Mouse (Mus musculus) MEL (cell line): ENCODE data around the gene Fundc1. TPM values are rescaled to one million over a fixed set of nuclear protein-coding genes. Genes with fewer than 3 reads are reported as not detected.

ENCODE experiments used
- DNase-seq: peaks from one replicate; pipeline ENCODE4 v3.0.0; 2011; ENCODE audit warnings: low read depth, low spot score
- H3K27ac ChIP-seq: 2 replicates; pipeline ENCODE4 v1.5.1; 2012; ENCODE audit warnings: low read depth, mild to moderate bottlenecking, control low read depth, low read length, moderate library complexity; ENCODE audit not compliant: control insufficient read depth
- H3K27me3 ChIP-seq, 2 experiments: fragments of 150-350 bp in 1 of 2; sonication (generic) in 1 of 2; 2 replicates each; pipeline ENCODE4 v1.6.1; 2012; ENCODE audit warnings: low read length in 2 of 2, mild to moderate bottlenecking in 2 of 2, improper control_type of control experiment in 1 of 2, moderate library complexity in 1 of 2; ENCODE audit not compliant: insufficient read depth in 2 of 2, control insufficient read depth in 1 of 2
- H3K36me3 ChIP-seq, 2 experiments: 2 replicates each; pipeline ENCODE4 v1.6.1; 2012 to 2014; ENCODE audit warnings: low read length in 2 of 2, improper control_type of control experiment in 1 of 2, inconsistent platforms in 1 of 2, mild to moderate bottlenecking in 1 of 2; ENCODE audit not compliant: insufficient read depth in 2 of 2, control insufficient read depth in 1 of 2
- H3K4me1 ChIP-seq, 2 experiments: fragments of 150-350 bp in 1 of 2; sonication (generic) in 1 of 2; 2 replicates each; pipeline ENCODE4 v1.6.1; 2012; ENCODE audit warnings: low read length in 2 of 2, improper control_type of control experiment in 1 of 2, mild to moderate bottlenecking in 1 of 2; ENCODE audit not compliant: insufficient read depth in 2 of 2, control insufficient read depth in 1 of 2
- H3K4me3 ChIP-seq, 2 experiments: fragments of 150-350 bp in 1 of 2; sonication (generic) in 1 of 2; 2 replicates each; pipeline ENCODE4 v1.5.1; 2012; ENCODE audit warnings: low read depth in 2 of 2, low read length in 2 of 2, mild to moderate bottlenecking in 2 of 2, moderate library complexity in 2 of 2, control low read depth in 1 of 2, improper control_type of control experiment in 1 of 2; ENCODE audit not compliant: control insufficient read depth in 1 of 2, insufficient read depth in 1 of 2
- H3K79me2 ChIP-seq: 2 replicates; pipeline ENCODE4 v1.6.1; 2012; ENCODE audit warnings: mild to moderate bottlenecking, low read length, moderate library complexity; ENCODE audit not compliant: control insufficient read depth, poor library complexity, insufficient read depth
- H3K9ac ChIP-seq: 2 replicates; pipeline ENCODE4 v1.6.1; 2012; ENCODE audit warnings: low read depth, mild to moderate bottlenecking, control low read depth, low read length, moderate library complexity; ENCODE audit not compliant: control insufficient read depth, poor library complexity, severe bottlenecking
- H3K9me3 ChIP-seq: fragments of 150-350 bp; sonication (generic); replicated peaks from 2 replicates; pipeline ENCODE4 v1.6.1; 2012; ENCODE audit warnings: mild to moderate bottlenecking, low read length, improper control_type of control experiment, moderate library complexity; ENCODE audit not compliant: insufficient read depth
- BHLHE40 ChIP-seq: IDR thresholded peaks from 2 replicates; pipeline ENCODE4 v1.6.1; 2012; ENCODE audit warnings: low read depth, mild to moderate bottlenecking, inconsistent platforms, low read length, improper control_type of control experiment, borderline replicate concordance
- CHD1 ChIP-seq: IDR thresholded peaks from 2 replicates; pipeline ENCODE4 v1.6.1; 2012; ENCODE audit warnings: low read depth, mild to moderate bottlenecking, inconsistent platforms, low read length, improper control_type of control experiment
- CTCF ChIP-seq, 3 experiments: IDR thresholded peaks in 2 of 3; conservative IDR thresholded peaks in 1 of 3; 2 replicates each; pipeline ENCODE4 v1.5.1; 2011 to 2012; ENCODE audit warnings: low read length in 3 of 3, low read depth in 2 of 3, mild to moderate bottlenecking in 2 of 3, improper control_type of control experiment in 1 of 3, inconsistent platforms in 1 of 3, mixed read lengths in 1 of 3, moderate library complexity in 1 of 3; ENCODE audit not compliant: control insufficient read depth in 1 of 3, insufficient read depth in 1 of 3, poor library complexity in 1 of 3, severe bottlenecking in 1 of 3
- E2F4 ChIP-seq: IDR thresholded peaks from 2 replicates; pipeline ENCODE4 v1.6.1; 2011; ENCODE audit warnings: low read depth, low read length, improper control_type of control experiment, borderline replicate concordance
- ETS1 ChIP-seq: IDR thresholded peaks from 2 replicates; pipeline ENCODE4 v1.6.1; 2012; ENCODE audit warnings: low read depth, mild to moderate bottlenecking, inconsistent platforms, low read length, improper control_type of control experiment, moderate library complexity
- GABPA ChIP-seq: IDR thresholded peaks from 2 replicates; pipeline ENCODE4 v1.6.1; 2012; ENCODE audit warnings: low read depth, mild to moderate bottlenecking, inconsistent platforms, low read length, improper control_type of control experiment, moderate library complexity
- HCFC1 ChIP-seq: IDR thresholded peaks from 2 replicates; pipeline ENCODE4 v1.6.1; 2012; ENCODE audit warnings: low read depth, mild to moderate bottlenecking, inconsistent platforms, low read length, improper control_type of control experiment, moderate library complexity
- KAT2A ChIP-seq: conservative IDR thresholded peaks from 2 replicates; pipeline ENCODE4 v1.6.1; 2012; ENCODE audit warnings: low read depth, low read length, improper control_type of control experiment, inconsistent platforms
- MXI1 ChIP-seq: IDR thresholded peaks from 2 replicates; pipeline ENCODE4 v1.6.1; 2011; ENCODE audit warnings: mild to moderate bottlenecking, low read depth, low read length, improper control_type of control experiment
- MYB ChIP-seq: IDR thresholded peaks from 2 replicates; pipeline ENCODE4 v1.6.1; 2011; ENCODE audit warnings: mild to moderate bottlenecking, low read depth, low read length, improper control_type of control experiment
- NRF1 ChIP-seq: IDR thresholded peaks from 2 replicates; pipeline ENCODE4 v1.6.1; 2014; ENCODE audit warnings: low read depth, mild to moderate bottlenecking, inconsistent platforms, low read length, improper control_type of control experiment, moderate library complexity; ENCODE audit not compliant: poor library complexity, insufficient read depth, severe bottlenecking
- POLR2AphosphoS2 ChIP-seq: IDR thresholded peaks from 2 replicates; pipeline ENCODE4 v1.6.1; 2011; ENCODE audit warnings: low read length, improper control_type of control experiment
- SMC3 ChIP-seq: IDR thresholded peaks from 2 replicates; pipeline ENCODE4 v1.6.1; 2011; ENCODE audit warnings: low read depth, low read length, improper control_type of control experiment
- TCF12 ChIP-seq: IDR thresholded peaks from 2 replicates; pipeline ENCODE4 v1.6.1; 2014; ENCODE audit warnings: low read depth, mild to moderate bottlenecking, inconsistent platforms, low read length, improper control_type of control experiment, moderate library complexity
- UBTF ChIP-seq: IDR thresholded peaks from 2 replicates; pipeline ENCODE4 v1.6.1; 2012; ENCODE audit warnings: low read depth, mild to moderate bottlenecking, inconsistent platforms, low read length, improper control_type of control experiment, moderate library complexity, borderline replicate concordance; ENCODE audit not compliant: insufficient read depth
- ZKSCAN1 ChIP-seq: IDR thresholded peaks from 2 replicates; pipeline ENCODE4 v1.6.1; 2012; ENCODE audit warnings: low read depth, mild to moderate bottlenecking, inconsistent platforms, low read length, improper control_type of control experiment, moderate library complexity
- ZMIZ1 ChIP-seq: IDR thresholded peaks from 2 replicates; pipeline ENCODE4 v1.6.1; 2012; ENCODE audit warnings: low read depth, mild to moderate bottlenecking, inconsistent platforms, low read length, improper control_type of control experiment, moderate library complexity
- polyA plus RNA-seq, 2 experiments: library from polyadenylated mRNA; stranded (reverse) in 1 of 2; unstranded in 1 of 2; fragments of >175 nt in 1 of 2; fragments of >200 nt in 1 of 2; gene quantifications; 2 replicates each; pipeline versions ENCODE4 v1.2.1 to v1.2.4; 2012; ENCODE audit warnings: low replicate concordance in 2 of 2, low read depth in 1 of 2; ENCODE audit not compliant: insufficient read length in 2 of 2, insufficient read depth in 1 of 2, missing spikeins in 1 of 2
- total RNA-seq: library from RNA; depleted of rRNA; stranded (reverse); fragments of 300-350 nt; gene quantifications from 2 replicates; pipeline ENCODE4 v1.2.3, GENCODE M21; 2012

The Fundc1 gene
- total and polyA plus RNA-seq, 3 experiments: 18.3 to 29.4 TPM; not detected in 1

DNA sequence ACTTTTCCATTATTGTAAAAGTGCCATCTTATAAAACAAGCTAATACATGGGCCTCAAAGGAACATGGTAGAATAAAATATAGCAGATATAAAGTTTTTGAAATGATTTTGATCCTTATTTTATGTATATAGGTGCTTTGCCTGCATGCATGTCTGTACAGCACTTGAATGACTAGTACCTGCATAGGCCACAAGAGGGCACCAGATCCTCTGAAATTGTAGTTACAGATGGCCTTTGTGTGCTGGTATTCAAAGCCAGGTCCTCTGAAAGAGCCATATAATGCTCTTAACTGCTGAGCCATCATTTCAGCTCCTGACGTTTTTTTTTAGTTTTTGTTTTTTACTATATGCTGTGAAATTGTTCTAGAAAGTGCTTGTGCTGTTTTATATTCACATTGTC is 39.1 kb upstream of the Fundc1 start (continued):
- TF ChIP-seq UBTF: no peak

DNA sequence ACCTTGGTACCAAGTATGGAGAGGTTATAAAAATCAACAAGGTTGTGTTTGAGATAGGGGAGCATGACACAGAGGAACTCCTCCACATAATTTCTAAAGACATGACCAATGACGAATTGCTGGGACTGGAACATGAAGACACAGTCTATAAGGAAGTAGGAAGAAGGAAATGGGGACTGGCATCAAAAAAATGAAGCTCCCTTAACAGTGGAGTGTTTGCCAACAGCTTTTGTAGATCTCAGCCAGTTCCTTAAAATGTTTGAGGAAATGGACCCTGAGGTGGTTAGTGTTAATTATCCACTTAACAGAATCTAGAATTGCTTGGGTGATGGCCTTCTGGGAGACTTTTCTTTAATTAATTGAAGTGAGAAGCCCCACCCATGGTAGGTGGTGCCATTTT is 36.6 kb upstream of the Fundc1 start:
- DNase-seq: no peak
- no peak overlapping the region for H3K27ac ChIP-seq
- no peaks in the 10 kb centered on the region for H3K27me3 ChIP-seq
- no peaks in the 10 kb centered on the region for H3K36me3 ChIP-seq
- H3K4me1 ChIP-seq: no peaks in the 10 kb centered on the region
- H3K79me2 ChIP-seq: no peaks in the 10 kb centered on the region
- no peak overlapping the region for H3K4me3 ChIP-seq
- no peak overlapping the region for H3K9ac ChIP-seq
- TF ChIP-seq MXI1 (no peak), CHD1 (no peak), E2F4 (no peak), CTCF (IDR thresholded peaks at IDR 0.05 in 2 of 3, conservative IDR thresholded peaks at IDR 0.05 in 1 of 3; ENCODE audit: control insufficient read depth in 1 of 3, insufficient read depth in 1 of 3, low read depth in 2 of 3, low read length in 3 of 3, poor library complexity in 1 of 3, severe bottlenecking in 1 of 3) (no peak), SMC3 (no peak), TCF12 (no peak), GABPA (no peak), ZKSCAN1 (no peak), KAT2A (no peak), ZMIZ1 (no peak), ETS1 (no peak), HCFC1 (no peak), POLR2AphosphoS2 (no peak), NRF1 (no peak), MYB (no peak)
- TF ChIP-seq, all 39 proteins: peak for 0
- no peaks in the 10 kb centered on the region for H3K9me3 ChIP-seq

DNA sequence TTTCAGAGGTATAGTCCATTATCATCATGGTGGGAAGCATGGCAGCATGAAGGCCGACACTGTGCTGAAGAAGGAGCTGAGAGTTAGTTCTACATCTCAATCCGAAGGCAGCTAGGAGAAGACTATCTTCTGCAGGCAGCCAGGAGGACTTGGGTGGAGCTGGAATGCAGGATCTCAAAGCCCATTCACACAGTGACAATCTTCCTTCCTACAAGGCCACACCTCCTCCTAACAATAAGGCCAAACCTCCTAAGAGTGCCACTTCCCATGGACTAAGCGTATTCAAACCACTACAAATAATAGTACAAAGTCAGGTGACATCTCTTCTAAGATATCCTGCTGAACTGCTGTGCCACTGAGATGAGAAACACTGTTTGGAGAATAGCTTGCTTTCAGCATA is 35.5 kb upstream of the Fundc1 start:
- Histone ChIP-seq H3K9me3 (no peaks in the 10 kb centered on the region), H3K27ac (no peak overlapping the region), H3K4me1 (no peaks in the 10 kb centered on the region), H3K27me3 (no peaks in the 10 kb centered on the region), H3K9ac (no peak overlapping the region), H3K36me3 (no peaks in the 10 kb centered on the region), H3K79me2 (no peaks in the 10 kb centered on the region), H3K4me3 (no peak overlapping the region)
- no peak for DNase-seq
- no peak for TF ChIP-seq BHLHE40
